Mouse (Mus musculus) CD8-positive naive resting alpha-beta T cell, adult 2 months (primary cell): ENCODE data around the gene Them7.
A peak's percentile ranks its signal among the peaks of the same experiment; 100 is the strongest.

ENCODE experiments used
- DNase-seq, 2 experiments: peaks; one replicate each; pipeline ENCODE4 v3.0.0; 2022; ENCODE audit warnings: low read depth in 2 of 2, low spot score in 2 of 2

Them7 gene

DNA sequence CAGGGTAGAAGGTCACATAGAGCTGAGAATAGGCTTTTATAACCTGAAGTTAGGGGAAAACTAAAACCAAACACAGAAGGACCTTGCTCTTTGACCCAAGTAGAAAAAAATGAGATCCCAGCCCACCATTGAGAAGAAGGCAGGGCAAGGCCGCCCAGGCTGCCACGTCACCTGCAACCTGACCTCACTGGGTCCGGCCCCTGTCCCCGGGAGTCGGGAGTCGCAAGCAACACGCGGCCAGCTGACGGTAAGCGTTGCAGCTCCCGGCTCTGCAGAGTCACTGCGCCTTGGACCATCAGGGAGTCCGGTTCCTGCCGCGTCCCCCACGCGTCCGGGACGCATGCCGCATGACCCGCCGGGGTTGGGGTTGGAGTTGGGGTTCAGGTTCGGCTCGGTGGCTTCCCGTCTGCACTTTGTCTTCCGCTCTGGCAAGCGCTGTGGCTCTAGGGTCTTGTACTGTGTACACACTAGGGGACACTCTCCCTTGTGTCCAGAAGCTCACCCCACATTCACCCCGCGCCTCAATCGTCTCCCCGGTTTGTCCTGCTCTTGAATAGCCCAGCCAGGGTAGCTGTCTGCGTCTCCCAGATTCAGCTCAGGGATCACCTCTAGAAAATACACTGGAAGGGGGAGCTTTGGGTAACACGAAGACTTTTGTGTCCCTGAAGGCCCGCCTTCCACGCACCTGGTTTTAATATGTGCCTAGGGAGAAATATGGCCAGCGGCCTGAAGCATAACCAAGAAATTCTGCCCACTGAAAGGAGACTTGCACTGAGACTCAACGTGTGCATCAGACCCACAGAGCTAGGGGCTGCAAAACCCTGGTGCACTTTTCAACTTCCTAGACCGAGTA lies at the start of gene Them7:
Gene Them7, plus strand, starts transcription at position 187 of the 853 bp plus-strand sequence.
- no peak for DNase-seq

DNA sequence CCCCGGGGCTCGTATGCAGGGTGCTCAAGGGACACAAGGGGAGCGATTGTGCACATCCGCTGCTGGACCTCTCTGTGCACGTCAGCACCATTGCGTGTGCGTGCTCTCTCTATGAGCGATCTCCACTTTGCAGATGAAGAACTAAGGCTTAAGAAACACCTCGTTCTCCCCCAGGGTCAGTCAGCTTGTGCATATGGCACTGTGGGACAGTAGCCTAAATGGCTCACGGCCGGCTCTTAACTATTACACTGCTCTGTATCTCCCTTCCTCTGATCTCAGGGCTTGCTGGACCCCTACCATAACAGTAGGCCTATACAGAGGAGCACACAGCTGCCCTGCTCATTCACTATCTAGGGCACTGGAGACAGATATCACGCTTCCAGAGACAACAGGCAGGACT lies 45.2 kb upstream of the Them7 start:
- no peak for DNase-seq

DNA sequence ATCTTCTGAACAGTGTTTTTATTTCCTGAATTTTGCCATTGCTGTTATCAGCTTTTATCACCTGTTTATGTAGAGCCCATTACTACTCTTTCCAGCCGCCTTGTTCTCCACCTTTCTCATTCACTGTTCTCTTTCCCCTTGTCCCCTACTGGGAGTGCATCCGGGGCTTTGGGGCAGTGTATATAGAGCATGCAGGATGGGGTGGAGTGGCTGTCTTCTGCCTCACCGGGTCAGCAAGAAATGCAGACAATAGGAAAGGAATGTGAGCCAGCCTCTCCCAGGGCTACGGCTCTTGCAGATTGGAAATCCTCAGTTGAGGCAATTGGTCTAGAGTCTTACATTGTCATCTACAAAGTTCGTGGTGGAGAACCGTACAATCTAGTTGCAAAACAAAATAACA lies 41.6 kb upstream of the Them7 start:
- DNase-seq, result no peak

DNA sequence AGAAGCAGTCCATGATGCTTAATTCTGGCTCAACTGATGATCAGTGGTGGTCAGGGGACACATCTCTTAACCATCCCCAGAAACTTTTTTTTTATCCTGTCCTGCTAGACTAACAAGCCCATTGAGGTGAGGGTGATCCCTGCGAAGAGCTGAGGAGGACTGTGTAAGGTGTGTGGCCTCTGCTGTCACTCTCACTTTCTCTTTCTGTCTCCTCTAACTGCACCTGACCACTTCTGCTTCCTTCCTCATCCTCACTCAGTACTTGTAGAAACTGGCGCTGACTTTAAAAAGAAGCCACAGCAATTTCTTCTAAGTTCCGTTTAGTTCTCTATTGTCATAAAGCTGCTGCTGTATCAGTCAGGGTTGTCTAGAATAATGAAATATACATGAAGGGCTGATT lies 39.0 kb upstream of the Them7 start:
- DNase-seq, result no peak

DNA sequence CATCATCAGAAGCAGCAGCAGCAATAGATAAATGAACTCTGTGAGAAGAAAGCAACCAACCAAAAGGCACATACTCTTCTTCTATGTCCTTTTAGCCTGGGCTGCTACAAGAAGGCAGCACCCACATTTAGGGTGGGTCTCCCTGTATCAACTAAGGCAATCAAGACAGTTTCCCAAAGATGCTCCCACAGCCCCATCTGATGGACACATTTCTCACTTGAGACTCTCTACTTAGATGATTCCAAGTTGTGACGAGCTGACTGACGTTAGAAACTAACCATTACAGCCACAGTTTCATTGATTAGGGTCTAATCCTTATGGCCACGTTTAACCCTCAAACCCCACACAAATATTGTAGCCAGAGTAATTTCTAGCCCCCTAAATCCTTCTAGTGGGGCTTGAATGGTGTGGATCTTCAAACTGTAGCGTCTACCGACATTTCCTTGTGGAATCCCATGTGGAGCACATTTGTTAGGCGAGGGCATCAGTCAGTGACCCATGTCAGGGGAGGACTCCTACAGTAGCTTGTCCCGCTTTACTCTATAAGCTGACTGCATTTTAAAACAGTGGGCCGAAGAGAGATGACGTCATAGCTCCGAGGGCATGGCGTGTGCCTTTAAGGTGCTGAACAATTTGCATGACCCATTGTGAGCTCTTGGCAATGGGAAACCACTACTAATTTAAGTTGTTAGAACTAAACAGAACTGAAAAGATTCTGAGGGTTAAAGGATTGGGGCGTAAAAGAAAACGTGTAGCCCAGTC lies 38.2 kb upstream of the Them7 start:
- DNase-seq, result no peak

DNA sequence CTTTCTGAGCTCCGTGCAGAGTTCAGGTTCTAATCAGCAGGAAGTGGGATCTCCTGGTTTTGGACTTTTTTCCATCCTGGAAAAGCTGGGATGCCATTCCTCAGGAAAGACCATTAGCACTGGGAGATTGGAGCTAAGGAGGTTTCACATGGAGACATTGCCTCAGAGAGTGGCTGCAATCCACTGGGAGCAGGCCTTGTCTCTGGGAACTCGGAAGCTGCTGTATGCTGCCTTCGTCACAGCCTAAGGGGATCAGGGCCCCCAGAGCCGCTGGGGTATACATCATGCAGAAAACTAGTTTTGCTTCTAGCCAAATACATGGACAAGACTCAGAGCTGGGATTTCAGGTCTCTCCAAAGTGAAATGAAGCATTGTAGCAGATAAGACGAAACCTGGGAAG lies 37.5 kb upstream of the Them7 start:
- no peak for DNase-seq

DNA sequence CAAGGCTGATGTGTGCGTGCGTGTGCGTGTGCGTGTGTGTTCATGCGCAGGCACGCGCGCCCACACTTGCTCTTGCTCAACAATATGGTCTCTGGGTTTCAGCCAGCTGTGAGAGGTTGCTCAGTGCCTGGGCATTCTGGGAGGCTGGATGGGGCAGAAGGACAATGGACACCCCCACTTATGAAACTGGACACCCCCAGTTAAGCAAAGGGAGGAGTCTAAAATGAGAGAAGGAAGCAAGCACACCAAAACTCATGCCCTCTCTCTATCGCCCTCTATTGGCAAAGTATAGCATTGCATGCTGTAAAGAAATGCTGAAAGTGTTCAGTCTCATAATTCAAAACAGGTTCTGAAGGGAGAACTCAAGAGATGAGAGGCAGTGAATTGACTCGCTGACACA lies 35.9 kb upstream of the Them7 start:
- DNase-seq, result no peak

DNA sequence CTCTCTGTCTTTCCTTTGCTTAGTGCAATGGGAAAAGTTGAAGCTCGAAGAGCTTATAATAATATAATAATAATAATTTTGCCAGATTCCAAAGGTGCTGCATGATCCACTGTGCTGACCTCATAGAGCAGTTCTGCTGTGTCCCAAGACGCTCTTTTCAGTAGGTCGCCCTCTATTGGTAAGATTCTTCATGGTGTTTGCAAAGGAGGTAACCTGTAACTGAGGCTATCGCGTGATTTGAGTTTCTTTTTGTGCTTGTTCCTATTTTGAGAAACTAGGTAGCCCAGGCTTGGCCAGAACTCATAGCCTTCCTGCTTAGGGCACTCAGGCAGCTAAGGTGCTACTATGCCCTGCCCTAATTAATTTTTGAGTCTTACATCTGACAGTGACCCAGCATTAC lies 34.8 kb upstream of the Them7 start:
- DNase-seq, result no peak

DNA sequence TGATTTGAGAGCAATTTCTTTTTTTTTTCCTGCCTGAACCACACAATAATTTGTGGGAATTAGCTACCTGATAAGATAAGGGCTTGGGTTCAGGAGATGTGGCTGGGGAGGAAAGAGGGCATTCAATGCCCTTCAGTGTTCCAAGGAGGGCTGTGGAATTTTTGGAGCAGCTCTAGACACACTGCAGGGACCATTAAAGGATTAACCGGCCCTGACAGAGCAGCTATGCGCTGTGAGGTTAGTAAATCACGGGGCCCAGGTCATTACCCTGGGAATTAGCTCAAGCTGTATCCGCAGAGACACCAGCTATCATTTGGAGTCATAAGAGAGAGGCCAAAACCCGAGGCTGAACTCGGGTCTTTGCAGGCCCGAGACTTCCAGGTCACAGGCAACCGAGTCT lies 24.0 kb upstream of the Them7 start:
- no peak for DNase-seq

DNA sequence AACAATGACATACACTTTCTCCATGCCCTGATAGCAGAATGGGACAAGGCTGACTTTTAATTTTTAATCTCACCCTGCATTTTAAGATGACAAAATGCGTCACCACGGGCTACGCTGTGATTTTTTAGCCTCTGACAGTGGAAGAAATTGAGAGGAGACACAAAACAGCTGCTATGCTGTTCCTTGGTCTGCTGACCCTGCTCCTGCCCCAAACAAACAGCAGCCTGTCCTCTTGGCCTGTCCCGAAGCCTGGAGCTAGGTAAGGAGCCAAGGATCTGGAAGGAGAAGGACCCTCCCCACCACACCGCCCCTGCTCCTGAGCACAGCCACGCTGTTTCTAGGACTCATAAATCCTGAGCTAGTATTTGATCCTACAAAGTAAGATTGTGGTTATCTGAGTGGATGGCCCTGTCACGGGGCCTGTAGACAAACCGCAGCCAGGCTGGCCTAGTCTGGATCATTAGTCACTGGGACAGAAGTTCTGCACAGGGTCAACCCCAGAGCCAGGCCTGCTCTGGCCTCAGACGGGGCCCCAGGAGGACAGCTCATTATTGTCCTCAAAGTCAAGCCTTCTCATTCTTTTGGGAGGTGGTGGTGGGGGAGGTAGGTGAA lies 17.5 kb upstream of the Them7 start:
- DNase-seq, result no peak

DNA sequence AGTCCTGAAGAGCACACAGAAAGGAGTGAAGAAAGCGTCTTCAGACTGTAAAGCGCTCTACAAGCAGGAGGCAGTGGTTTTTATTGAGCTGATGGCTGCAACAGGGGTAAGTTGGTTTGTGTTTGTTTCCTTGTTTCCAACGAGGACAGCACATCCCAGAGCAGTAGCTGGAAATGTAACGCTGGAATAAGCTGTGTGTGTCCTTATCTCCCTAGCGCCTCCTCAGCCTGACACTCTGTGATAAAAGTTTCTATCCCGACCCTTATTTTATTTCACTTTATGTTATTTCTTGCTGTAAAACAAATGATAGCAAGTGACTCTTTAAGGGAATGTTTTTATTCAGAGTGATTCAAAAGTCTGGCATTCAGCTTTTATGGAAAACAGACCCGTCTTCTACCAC lies 11.3 kb upstream of the Them7 start:
- DNase-seq, result no peak

DNA sequence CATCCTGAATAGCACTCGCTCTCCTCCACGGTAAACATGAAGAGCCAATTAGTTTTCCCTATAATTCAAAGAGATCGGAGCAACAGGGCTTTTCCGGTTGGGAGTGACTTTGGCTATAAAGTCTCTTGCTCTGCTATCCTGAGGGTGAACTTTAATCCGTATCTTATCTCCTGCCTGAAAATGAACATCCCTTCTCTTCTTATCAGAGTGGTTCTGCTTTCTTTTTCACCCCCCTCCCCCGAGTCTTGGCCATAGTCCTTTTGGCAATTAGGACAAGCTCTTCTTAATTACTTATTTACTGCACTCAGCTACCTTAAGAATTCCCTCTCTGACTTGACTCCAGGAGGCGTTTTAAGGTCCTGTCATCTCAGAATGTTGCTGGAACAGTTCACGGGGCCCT lies 8.2 kb upstream of the Them7 start:
- no peak for DNase-seq

DNA sequence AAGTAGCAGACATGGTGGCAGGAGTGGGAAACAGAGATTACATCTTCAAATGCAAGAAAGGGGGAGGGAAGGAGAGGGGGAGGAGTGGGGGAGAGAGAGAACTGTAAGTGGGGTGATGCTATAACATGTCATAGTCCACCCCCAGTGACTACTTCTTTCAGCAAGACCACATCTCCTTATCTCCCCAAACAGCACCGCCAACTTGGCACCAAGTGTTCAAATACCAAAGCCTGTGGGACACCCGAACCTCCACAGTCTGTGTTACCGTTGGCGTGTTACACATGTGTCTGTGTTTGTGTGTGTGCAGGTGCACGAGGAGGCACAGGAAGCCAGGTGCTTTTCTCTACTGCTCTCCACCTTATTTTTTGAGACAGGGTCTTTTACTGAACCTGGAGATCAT lies 4.9 kb upstream of the Them7 start:
- DNase-seq, result no peak

DNA sequence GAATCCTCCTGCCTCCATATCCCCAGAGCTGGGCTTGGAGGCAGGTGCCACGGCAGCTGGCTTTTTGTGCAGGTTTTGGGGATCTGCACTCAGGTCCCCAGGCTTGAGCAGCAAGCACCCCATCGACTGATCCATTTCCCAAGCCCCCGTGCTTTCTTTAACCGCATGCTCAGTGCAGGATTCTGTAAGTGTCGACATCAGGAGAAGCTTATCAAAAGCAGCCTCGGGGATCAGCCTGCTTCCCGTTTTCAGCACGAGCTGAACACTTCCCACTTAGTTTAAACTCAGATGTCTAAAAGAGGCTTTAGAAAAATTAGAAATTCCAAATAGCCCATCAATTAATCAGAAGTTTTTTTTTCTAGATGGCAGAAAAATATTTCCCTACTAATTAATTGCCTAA lies 4.5 kb upstream of the Them7 start:
- DNase-seq, result no peak

DNA sequence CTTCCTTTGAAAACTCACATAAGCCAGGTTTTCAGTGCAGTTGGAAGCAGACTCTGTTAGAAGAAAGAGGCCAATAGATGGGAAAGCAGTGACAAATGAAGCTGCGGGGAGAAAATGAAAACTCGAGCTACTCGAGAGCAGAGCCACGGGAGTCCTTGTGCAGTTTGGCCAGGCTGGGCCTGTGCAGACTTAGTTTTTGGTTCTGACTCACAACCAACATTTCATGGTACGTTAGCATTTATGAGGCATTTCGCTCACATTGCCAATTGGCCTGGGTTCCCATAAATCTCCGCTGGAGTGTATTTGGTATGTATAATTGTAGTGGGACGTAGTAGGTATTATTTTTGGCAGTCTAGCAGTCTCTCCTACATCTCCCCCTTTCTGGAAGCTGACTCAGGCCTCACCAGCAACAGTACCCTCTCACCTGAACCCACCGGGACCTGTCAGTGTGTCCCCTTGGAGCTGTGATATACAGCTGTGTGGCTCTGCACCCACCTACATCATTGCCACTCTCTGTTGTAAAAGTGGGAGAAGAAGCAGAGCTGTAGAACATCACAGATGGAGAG lies 3.3 kb upstream of the Them7 start:
- no peak for DNase-seq

DNA sequence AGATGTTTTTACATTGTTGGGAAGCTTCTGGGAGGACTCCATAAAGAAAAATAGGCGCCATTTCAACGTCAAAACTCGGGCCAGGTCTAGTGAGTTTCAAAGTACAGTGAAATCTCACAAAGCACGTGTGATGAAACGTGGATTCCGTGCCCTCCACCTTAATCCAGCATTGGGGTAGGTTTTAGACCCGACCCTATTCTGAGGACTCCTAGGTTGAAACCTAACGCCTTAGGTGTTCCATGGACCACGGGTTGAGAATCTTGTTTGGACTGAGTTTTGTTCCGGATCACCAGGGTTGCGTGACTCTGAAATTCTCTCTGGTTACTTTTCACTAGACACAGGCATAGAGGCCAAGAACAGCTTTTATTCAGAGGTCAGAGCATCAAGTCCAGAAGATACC lies 514 bp upstream of the Them7 start:
- DNase-seq, result no peak

DNA sequence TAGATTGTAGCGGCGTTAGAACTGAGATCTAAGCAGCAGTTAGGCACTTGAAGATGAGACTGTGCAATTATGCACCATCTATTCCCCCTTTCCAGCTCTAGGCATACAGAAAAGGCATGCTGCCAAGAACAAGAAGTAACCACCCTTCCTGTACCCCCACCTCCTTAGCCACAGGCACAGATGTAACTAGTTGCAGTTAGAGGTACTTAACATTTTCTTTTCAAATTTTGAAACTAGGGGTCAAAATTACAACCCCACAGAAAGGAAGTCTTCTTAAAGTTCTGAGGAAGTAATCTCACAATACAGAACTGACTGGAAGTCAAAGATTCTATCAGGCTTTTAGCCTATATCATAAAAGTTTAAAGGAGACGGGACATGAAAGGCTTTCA lies 861 bp downstream of the Them7 start:
- DNase-seq, result no peak

DNA sequence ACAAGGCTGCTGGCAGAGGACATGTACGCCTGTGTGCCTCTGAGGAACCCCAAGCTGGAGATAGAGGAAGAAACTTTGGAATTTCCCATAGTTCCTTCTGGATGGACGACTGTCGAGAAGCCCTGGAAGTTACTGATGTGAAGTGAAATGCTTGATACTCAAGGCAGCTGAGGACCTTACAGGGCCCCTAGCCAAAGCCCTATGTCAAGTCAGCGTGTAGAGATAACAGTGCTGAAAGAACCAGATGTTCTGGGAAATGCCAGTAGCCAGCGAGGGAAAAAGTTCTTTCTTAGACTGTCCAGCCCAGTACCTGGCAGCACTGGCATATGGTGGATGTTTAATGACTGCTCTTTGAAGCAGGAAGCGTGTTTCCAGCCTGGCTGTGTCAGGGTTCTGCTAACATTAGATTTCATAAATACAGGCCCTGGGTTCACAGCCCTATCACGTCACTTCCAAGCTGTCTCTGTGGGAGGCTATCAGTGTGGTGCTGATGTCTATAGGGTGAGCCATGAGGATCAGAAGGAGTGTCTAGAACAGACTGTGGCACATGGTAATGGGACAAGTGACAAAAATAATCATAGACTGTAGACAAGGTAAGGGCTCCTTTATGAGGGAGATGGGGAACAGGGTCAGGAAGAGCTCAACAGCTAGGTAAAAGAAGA lies 2.3 kb downstream of the Them7 start:
- DNase-seq, result no peak

DNA sequence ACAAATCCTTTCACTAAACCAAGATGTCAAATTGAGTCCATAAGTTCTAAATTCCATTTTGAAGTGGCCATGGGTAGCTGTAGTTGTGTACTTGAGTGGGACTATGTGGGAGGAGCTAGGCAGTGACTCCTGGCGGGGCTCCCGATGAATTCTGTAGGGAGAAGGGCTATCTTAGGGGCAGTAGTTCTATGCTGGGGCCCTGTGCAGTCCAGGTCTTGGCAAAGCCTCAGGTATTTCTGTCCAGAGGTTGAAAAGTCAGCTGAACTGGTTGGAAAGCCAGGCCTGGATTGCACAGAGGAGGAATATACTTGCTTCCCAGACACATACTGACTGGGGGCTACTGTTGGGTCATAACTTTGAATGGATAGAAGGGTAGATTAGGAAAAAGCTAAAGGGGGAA lies 4.3 kb downstream of the Them7 start:
- DNase-seq, result no peak

DNA sequence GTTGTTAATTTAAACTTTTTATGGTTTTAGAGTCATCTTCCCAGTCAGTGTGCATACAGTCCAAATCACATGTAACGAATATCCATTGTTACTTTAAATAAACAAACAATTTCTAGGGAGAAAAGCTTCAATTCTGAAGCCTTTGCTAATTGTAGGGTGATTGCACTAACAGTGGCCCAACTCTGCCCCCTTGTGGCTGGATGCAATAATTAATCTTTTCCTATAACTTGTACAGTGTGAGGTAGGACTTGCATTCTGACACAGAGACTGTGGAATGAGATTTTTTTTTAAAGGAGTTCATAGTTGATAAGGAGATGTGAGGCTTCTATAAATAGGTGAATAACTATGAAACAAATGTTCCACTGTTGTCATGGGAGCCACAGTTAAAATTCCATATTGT lies 6.2 kb downstream of the Them7 start:
- DNase-seq, result peak in 1 of 2 experiments; percentile 12

DNA sequence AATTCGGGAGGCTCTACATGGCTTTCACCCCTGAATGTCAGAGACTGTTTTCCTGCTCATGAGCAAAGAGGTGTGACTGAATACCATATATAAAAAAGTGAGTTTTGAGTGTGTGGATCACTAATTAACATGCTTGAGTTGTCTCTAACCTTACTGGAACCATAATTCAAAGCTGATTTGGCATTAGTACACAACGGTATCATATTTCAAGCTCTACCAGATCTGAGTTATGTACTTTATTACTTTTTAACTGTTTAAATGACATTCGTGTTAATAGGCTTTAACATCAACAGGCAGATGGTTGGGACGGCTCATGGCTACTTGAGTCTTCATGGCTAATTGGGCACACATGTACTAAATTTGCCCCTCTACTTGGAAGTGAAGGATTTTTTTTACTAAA lies 8.3 kb downstream of the Them7 start:
- no peak for DNase-seq
